Mouse (Mus musculus): ENCODE measurements around the gene Rsf1.
A peak's percentile ranks its signal among the peaks of the same experiment; 100 is the strongest.

Rsf1 gene

DNA sequence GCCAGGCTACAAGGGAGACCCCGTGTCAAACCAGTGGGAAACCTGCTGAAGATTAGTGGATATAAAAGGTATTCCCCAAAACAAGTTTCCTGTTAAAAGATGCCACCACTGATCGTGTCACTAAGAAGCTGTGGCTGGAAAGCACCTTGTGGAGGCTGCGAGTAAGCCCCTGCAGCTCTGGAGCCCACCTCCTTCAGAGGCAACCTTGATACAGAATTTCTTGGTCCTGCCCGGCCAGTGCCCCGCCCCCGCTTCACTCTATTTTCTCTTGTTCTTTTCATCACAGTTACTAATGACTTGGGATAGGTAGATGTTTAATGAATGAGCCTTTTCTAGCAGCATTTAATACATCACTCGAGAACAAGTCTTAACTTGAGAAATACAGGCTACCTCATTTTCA is 146.4 kb downstream of the Rsf1 start:
- no peak for DNase-seq (ENCODE audit: low read depth)

- DNase-seq (ENCODE audit: low read depth), result no peak
These were observed 147.1 kb downstream of the Rsf1 start for GRCm38 (mm10) chr7:97726778-97727177.

- DNase-seq (ENCODE audit: low read depth), result no peak
These were observed 149.3 kb downstream of the Rsf1 start for GRCm38 (mm10) chr7:97728666-97729614.

DNA sequence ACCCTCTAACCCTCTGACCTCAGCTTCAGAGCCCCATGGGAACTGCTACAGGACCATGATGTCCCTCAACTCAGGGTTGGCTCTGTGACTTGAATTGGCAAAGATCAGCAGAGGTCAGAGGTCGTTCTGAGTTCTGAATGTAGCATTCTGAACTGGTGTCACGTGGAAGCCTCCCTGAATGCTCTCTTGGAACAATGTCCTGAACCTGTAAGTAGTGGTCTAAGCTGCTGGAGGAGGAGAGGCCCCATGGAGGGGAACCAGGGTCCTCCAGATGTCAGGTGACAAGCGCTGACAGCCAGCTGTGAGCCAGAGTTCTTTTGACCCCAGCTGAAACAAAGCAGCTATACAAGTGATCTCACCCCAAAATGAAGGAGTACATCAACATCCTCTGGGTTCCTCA is 150.7 kb downstream of the Rsf1 start:
- DNase-seq (ENCODE audit: low read depth), result no peak

GRCm38 (mm10) chr7:97733606-97734005 is 153.9 kb downstream of the Rsf1 start:
- DNase-seq (ENCODE audit: low read depth), result no peak

GRCm38 (mm10) chr7:97735021-97735420 is 155.3 kb downstream of the Rsf1 start:
- DNase-seq (ENCODE audit: low read depth), result no peak

DNA sequence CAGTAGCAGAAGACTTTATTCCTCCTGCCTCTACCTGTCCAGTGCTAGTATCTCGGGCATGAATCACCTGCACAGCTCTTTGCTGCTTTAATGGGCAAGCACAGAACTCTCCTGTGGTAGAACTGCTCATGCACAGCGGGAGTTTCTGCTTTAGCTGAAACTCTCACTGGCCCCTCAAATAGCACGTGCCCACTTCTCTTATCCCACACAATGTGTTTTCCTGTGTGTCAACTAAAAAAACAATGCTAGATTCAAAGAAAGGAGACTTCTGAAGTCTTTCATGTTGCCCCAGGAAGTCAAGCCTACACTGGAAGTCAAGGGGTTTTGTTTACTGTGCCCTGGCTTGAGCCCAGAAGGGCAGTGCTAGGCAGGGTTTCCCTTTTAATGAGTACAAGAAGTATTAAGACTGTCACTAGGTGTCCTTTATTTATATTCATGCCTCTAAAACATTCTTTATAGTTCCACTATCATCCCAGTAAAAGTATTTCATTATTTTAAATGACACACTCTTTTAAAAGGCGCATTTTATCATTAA is 156.3 kb downstream of the Rsf1 start:
- DNase-seq (ENCODE audit: low read depth), result no peak

- no peak for DNase-seq (ENCODE audit: low read depth)
These were observed 157.6 kb downstream of the Rsf1 start for GRCm38 (mm10) chr7:97737256-97737637.

DNA sequence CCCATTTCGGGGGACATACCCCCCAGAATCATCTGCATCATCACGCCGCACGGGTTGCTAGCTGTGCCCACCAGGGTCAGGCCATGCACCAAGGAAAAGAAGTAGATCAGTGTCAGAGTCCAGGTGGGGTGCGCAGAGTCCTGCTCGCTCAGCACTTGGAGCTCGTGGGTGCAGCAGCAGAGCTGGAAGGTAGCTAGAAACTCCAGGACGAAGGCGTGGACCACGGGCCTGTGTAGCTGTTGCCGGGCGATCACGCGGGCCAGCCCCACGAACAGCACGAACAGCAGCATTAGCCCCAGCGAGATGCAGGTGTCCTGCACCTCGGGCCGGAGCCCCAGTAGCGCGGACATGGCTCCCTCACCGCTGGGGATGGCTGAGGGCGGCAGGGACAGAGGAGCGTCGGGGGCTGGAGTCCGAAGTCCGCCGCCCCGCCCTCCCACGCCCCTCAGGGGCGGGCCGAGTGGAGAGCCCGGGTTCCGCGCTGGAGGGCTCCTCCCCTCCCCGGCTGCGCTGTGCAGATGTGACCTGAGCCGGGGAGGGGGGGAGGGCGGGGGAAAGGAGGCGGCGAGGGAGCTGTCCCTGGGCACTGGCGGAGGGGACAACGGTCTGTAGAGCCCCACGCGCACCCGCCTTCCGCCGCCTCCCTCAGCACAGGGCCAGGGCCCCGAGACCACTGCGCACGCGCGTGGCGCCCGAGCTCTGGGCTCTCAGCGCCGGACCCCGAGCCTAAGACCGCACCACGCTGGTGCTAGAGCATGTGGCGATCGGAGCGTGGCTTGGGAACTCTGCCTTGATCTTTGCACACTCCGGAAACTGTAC is 158.2 kb downstream of the Rsf1 start, which contains the start of gene Aqp11:
Gene Aqp11 (minus strand): TSS at position 652 of the 819 bp plus-strand sequence.
- peak; percentile 65 for DNase-seq (ENCODE audit: low read depth)

- no peak for DNase-seq (ENCODE audit: low read depth)
These were observed 161.3 kb downstream of the Rsf1 start for GRCm38 (mm10) chr7:97740948-97741347.

DNA sequence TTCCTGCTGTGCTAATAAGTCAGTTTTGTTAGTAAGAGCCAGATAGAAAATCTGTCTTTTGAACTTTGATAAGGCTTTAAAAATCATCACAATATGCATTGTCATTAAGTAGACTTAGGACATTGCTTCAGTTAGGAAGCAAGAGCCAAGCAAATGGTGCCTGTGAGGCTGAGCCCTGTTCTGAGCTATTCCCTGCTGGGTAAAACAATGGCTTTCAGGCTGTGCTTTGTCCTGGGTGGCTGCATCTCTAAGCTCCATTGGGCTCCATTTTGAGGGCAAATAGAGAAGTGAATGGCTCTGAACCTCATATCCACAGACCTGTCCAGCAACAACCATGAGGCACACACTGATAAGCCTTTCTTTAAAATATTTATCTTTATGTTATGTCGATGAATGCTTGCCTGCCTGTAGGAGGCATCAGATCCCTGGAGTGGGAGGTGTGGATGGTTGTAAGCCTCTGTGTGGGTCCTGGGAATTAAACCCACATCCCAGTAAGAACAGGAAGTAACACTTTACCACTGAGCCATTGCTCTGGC is 162.1 kb downstream of the Rsf1 start:
- no peak for DNase-seq (ENCODE audit: low read depth)

Measured in naive thymus-derived CD4-positive, alpha-beta T cell, adult 2 months (primary cell).